Mouse (Mus musculus) hindbrain, embryonic 15.5 days (tissue): Measurements from ENCODE around the gene 4930453N24Rik. TPM values are rescaled to one million over a fixed set of nuclear protein-coding genes. Genes with fewer than 3 reads are reported as not detected.
A peak's percentile ranks its signal among the peaks of the same experiment; 100 is the strongest.

Experiments
- ATAC-seq: fragments of 200-750 bp; cut with Nextera tagmentation; 2 replicates; pipeline ENCODE4 v1.8.0; 2017; ENCODE audit warnings: low read depth, moderate number of reproducible peaks, moderate TSS enrichment; ENCODE audit not compliant: low FRiP score
- H3K27ac ChIP-seq: fragments of 300-500 bp; sonication (generic); replicated peaks from 2 replicates; pipeline ENCODE4 v1.5.1; 2015; ENCODE audit warnings: mild to moderate bottlenecking, inconsistent platforms
- H3K27me3 ChIP-seq: fragments of 300-500 bp; sonication (generic); 2 replicates; pipeline ENCODE4 v1.6.1; 2015; ENCODE audit warnings: control low read depth, inconsistent platforms
- H3K36me3 ChIP-seq: fragments of 300-500 bp; sonication (generic); 2 replicates; pipeline ENCODE4 v1.6.1; 2015; ENCODE audit warnings: control low read depth, inconsistent platforms
- H3K4me1 ChIP-seq: fragments of 300-500 bp; sonication (generic); replicated peaks from 2 replicates; pipeline ENCODE4 v1.6.1; 2015; ENCODE audit warnings: control low read depth, inconsistent platforms
- H3K4me2 ChIP-seq: fragments of 300-500 bp; sonication (generic); 2 replicates; pipeline ENCODE4 v1.6.1; 2015; ENCODE audit warnings: moderate library complexity, mild to moderate bottlenecking, inconsistent platforms
- H3K4me3 ChIP-seq: fragments of 300-500 bp; sonication (generic); 2 replicates; pipeline ENCODE4 v1.5.1; 2015; ENCODE audit warnings: mild to moderate bottlenecking, inconsistent platforms
- H3K9ac ChIP-seq: fragments of 300-500 bp; sonication (generic); 2 replicates; pipeline ENCODE4 v1.6.1; 2015; ENCODE audit warnings: inconsistent platforms
- H3K9me3 ChIP-seq: fragments of 300-500 bp; sonication (generic); 2 replicates; pipeline ENCODE4 v1.6.1; 2016; ENCODE audit warnings: control low read depth, inconsistent platforms
- WGBS: fragments of 180-500 bp; shearing (Covaris S2); methylation state at CpG from one replicate; pipeline ENCODE4 v1.1.7; 2015; 5-methylcytosine and 5-hydroxymethylcytosine counted together
- polyA plus RNA-seq: library from polyadenylated mRNA; unstranded; fragments of >200 nt; fragmentation: Nextera tagmentation; extraction: Ambion mirVana; gene quantifications from 2 replicates; pipeline ENCODE4 v1.2.1, GENCODE M21; 2015

Gene 4930453N24Rik
- polyA plus RNA-seq, 1 experiment from 2014 or later = 17.0 TPM

DNA sequence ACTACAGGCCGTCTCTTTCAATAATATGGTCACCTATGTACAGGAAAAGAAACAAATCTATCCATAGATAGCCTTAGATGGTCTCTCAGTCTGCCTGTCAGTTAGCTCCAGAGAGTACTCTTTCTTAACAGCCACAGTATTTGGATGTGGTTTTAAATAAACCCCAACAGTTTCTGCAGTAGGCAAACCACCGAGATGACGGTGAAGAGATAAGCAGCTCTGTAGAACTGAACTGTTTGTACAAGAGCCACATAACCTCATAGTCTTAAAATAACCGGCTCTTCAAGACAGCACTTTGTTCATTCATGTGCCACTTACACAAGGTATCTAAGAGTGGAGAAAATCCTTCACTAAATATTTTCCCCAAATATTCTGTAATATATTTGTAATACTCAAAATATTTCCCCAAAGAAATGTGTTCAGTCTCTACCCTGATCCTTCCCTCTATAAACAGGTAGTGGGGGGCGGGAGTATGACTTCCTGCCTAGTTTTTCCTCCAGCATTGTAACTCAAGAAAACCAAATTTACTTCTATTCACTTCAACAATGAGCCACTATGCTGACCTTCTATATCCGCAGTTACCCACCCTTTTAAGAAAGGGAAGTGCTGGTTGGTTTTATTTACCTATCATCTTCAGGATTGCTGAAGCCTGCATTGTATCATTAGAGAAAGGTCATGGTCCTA is 12.3 kb downstream of the 4930453N24Rik start:
- Histone ChIP-seq H3K9ac (no peak overlapping the region), H3K27me3 (no peaks in the 10 kb centered on the region), H3K36me3 (peaks cover 13% of the 10 kb centered on the region), H3K27ac (no peak overlapping the region), H3K4me2 (no peak overlapping the region), H3K9me3 (no peaks in the 10 kb centered on the region), H3K4me1 (no peaks in the 10 kb centered on the region), H3K4me3 (no peak overlapping the region)
- no peak for ATAC-seq
- WGBS = 87% methylated on average over 6 of the region's 6 CpGs

DNA sequence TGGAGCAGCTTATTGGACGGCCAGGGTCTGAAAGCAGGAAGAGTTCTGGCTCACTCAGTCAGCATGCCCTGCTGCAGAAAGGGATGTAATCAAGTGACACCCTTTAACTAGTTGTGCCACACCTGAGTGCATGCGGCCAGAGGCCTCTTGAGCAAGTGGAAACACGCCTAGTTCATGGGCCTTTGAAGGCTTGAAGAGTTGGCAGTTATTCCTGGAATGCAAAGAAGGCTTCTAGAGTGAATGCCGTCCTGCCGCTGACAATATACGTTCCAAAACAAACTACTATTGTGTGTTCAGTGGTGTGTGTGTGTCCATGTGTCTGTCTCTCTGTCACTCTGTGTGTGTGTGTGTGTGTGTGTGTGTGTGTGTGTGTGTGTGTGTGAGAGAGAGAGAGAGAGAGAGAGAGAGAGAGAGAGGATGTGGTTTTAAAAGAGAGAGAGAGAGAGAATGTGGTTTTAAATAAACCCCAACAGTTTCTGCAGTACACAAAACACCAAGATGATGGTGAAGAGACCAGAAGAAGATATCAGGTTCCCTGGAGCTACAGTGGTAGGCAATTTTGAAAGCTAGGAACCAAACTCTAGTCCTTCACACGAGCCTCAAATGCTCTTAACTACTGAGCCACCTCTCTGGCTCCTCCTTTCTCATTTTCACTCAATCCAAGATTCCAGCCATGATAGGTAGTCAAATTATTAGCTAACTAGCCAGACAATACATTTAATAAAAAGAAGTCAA is 13.1 kb downstream of the 4930453N24Rik start:
- no peak for ATAC-seq

GRCm38 (mm10) chr16:64756321-64756720 is 14.6 kb downstream of the 4930453N24Rik start:
- no peaks in the 10 kb centered on the region for H3K36me3 ChIP-seq
- no peak overlapping the region for H3K27ac ChIP-seq
- no peaks in the 10 kb centered on the region for H3K27me3 ChIP-seq
- H3K9me3 ChIP-seq = no peaks in the 10 kb centered on the region
- no peak overlapping the region for H3K9ac ChIP-seq
- WGBS = 87% methylated on average over 6 of the region's 6 CpGs
- no peak overlapping the region for H3K4me2 ChIP-seq
- ATAC-seq = no peak
- H3K4me3 ChIP-seq = no peak overlapping the region
- no peaks in the 10 kb centered on the region for H3K4me1 ChIP-seq

More for the DNA sequence above, 13.1 kb downstream of the 4930453N24Rik start:
- no peaks in the 10 kb centered on the region for H3K27me3 ChIP-seq
- no peak overlapping the region for H3K4me3 ChIP-seq
- no peaks in the 10 kb centered on the region for H3K9me3 ChIP-seq
- H3K36me3 ChIP-seq = peaks cover 4% of the 10 kb centered on the region
- 90% methylated on average over 7 of the region's 7 CpGs for WGBS
- no peak overlapping the region for H3K9ac ChIP-seq
- no peak overlapping the region for H3K4me2 ChIP-seq
- H3K4me1 ChIP-seq = no peaks in the 10 kb centered on the region
- H3K27ac ChIP-seq = no peak overlapping the region

GRCm38 (mm10) chr16:64754743-64755139 is 16.2 kb downstream of the 4930453N24Rik start:
- Histone ChIP-seq H3K4me1 (no peaks in the 10 kb centered on the region), H3K27me3 (no peaks in the 10 kb centered on the region), H3K9ac (no peak overlapping the region), H3K4me3 (no peak overlapping the region), H3K9me3 (no peaks in the 10 kb centered on the region), H3K27ac (no peak overlapping the region), H3K4me2 (no peak overlapping the region), H3K36me3 (no peaks in the 10 kb centered on the region)
- peak; percentile 74; the same call in 1 of the 2 replicates for ATAC-seq
- 37% methylated on average over 3 of the region's 3 CpGs for WGBS

DNA sequence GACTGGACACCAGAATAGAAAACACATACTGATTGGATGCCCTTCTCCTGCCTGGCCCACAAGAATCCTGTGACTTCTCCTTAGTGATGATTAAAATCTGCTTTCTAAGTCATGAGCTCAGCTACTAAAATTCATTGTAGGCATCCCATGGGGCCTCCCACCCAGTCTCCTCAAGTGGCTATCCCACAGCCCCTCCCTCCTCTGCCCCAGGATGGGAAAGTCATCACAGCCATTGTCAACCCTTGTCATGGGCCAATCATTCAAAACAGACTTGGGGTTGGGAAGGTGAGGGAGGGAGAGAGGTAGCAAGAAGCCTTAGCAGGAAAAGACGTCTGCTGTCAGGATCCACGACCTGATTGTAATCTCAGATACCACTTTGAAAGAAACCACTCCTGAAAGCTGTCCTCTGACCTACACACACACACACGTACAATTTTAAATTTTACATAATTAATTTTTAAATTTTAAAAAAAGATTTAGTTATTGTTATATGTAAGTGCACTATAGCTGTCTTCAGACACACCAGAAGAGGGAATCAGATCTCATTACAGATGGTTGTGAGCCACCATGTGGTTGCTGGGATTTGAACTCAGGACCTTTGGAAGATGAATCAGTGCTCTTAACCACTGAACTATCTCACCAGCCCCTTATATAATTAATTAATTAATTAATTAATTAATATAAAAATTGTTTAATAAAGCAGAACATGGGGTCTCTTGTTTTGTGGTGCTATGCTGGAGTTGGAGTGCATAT is 16.8 kb downstream of the 4930453N24Rik start:
- 56% methylated on average over 3 of the region's 3 CpGs for WGBS

GRCm38 (mm10) chr16:64748237-64748636 is 22.7 kb downstream of the 4930453N24Rik start:
- H3K4me3 ChIP-seq = no peak overlapping the region
- no peak overlapping the region for H3K4me2 ChIP-seq
- ATAC-seq = no peak; the same call in 1 of the 2 replicates
- no peak overlapping the region for H3K9ac ChIP-seq
- 9% methylated on average over 10 of the region's 10 CpGs for WGBS
- no peaks in the 10 kb centered on the region for H3K36me3 ChIP-seq
- no peaks in the 10 kb centered on the region for H3K4me1 ChIP-seq
- no peaks in the 10 kb centered on the region for H3K9me3 ChIP-seq
- no peaks in the 10 kb centered on the region for H3K27me3 ChIP-seq
- no peak overlapping the region for H3K27ac ChIP-seq

More for the DNA sequence above, 16.8 kb downstream of the 4930453N24Rik start:
- Histone ChIP-seq H3K4me3 (no peak overlapping the region), H3K27me3 (no peaks in the 10 kb centered on the region), H3K9me3 (no peaks in the 10 kb centered on the region), H3K27ac (no peak overlapping the region), H3K36me3 (no peaks in the 10 kb centered on the region), H3K9ac (no peak overlapping the region), H3K4me1 (no peaks in the 10 kb centered on the region), H3K4me2 (no peak overlapping the region)
- ATAC-seq = no peak

DNA sequence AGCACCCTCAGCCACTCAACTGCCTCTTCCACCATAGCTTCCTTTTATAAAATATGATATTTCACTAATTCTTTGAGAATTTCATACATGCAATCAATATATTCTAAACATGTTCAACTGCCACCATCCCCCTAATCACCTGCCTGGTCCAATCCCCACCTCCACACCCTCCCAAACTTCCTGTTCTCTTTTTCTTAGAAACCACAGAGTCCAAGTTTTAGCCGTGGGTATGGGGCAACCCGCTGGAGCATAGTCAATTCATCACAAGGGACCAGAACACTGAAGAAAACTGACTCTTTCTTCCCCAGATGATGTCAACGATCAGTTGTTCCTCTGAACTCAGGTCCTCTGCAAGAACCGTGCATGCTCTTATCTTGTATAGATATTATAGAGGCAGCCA is 25.9 kb downstream of the 4930453N24Rik start:
- Histone ChIP-seq H3K4me1 (no peaks in the 10 kb centered on the region), H3K27ac (no peak overlapping the region), H3K9ac (no peak overlapping the region), H3K27me3 (no peaks in the 10 kb centered on the region), H3K4me3 (no peak overlapping the region), H3K36me3 (no peaks in the 10 kb centered on the region), H3K4me2 (no peak overlapping the region), H3K9me3 (no peaks in the 10 kb centered on the region)
- WGBS = 95% methylated on average over 4 of the region's 4 CpGs
- no peak for ATAC-seq

DNA sequence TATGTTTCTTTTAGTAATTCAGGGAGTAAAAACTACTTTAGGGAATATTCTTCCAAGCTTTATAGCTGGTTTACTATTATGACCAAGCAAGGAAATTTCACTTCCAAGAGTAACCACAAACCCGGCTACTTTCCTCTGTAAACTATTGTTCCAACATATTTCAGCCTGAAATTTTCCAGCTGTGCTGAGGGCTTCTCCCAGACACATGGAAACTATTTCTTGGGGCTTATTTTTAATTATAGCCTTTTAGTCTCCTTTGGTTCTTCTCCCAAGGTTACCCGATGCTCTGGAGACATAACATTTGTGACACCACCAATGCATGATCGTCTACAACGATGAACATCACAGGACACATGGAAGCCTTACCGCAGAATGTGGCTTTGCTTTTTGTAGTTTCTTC is 33.7 kb downstream of the 4930453N24Rik start:
- Histone ChIP-seq H3K27me3 (no peaks in the 10 kb centered on the region), H3K4me3 (no peak overlapping the region), H3K4me1 (no peaks in the 10 kb centered on the region), H3K9ac (no peak overlapping the region), H3K36me3 (no peaks in the 10 kb centered on the region), H3K4me2 (no peak overlapping the region), H3K27ac (no peak overlapping the region), H3K9me3 (no peaks in the 10 kb centered on the region)
- no peak for ATAC-seq
- 93% methylated on average over 5 of the region's 5 CpGs for WGBS

DNA sequence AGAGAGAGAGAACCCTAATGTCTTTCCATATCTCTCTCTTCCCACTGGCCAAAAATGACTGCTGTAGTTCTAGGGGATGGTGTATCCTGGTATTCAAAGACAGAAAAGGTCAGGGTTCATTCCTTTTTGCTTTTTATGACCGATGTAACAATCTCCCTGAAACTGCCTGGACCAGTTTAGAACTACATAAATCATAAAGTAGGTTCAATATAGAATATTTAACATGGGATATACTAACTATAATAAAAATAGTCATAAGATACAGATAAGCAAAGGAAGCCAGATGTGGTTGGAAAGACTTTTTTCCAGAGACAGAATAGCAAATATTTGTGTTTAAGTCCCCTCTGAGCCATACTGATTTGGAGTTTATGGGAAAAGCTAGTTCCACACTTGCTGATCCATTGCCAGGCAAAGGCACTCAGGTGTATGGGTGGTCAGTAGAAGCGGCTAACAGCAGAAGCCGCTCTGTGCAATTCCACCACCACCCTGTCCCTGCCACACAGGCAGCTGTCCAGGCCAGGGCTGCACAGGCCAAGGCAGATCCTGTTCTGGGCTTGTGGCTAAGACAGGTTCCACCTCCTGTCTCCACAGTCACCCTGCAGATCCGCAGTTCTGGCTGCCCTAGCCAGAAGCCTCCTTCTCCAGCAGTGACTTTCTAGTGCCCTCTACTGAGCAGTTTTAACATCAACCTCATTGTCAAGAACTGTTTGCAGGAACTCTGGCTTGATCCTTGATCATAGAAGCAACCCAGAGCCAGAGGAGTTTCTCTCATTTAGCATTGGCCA is 47.5 kb downstream of the 4930453N24Rik start:
- Histone ChIP-seq H3K9me3 (no peaks in the 10 kb centered on the region), H3K27ac (no peak overlapping the region), H3K9ac (no peak overlapping the region), H3K4me2 (no peak overlapping the region), H3K27me3 (no peaks in the 10 kb centered on the region), H3K4me3 (no peak overlapping the region), H3K4me1 (no peaks in the 10 kb centered on the region), H3K36me3 (no peaks in the 10 kb centered on the region)
- peak; percentile 91 for ATAC-seq
- WGBS = 51% methylated on average over 4 of the region's 4 CpGs

- H3K4me2 ChIP-seq = no peak overlapping the region
- H3K27me3 ChIP-seq = no peaks in the 10 kb centered on the region
- no peaks in the 10 kb centered on the region for H3K9me3 ChIP-seq
- H3K4me1 ChIP-seq = no peaks in the 10 kb centered on the region
- ATAC-seq = no peak
- H3K9ac ChIP-seq = no peak overlapping the region
- no peak overlapping the region for H3K4me3 ChIP-seq
- WGBS = 66% methylated on average over 5 of the region's 5 CpGs
- no peak overlapping the region for H3K27ac ChIP-seq
- H3K36me3 ChIP-seq = no peaks in the 10 kb centered on the region
These were observed 49.4 kb downstream of the 4930453N24Rik start for GRCm38 (mm10) chr16:64721542-64721941.

DNA sequence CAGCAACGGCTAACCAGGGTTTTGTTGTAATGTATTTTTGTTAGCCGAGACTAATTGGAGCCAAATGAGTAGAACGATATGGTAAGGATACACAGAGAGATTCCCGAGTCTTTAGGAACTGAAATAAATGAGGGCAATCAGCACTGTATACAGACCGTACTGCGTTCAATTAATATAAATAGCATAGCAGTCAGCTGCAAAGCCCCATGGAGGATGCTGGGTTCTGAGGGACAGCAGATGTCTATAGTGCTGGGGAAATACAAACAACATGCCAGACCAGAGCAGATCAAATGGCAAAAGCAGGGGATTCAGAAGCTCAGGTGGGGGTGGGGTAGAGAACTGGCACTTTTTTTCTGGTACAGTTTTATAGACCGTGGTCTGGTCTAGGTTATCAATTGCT is 51.9 kb downstream of the 4930453N24Rik start:
- Histone ChIP-seq H3K9me3 (no peaks in the 10 kb centered on the region), H3K4me2 (no peak overlapping the region), H3K36me3 (no peaks in the 10 kb centered on the region), H3K9ac (no peak overlapping the region), H3K27me3 (no peaks in the 10 kb centered on the region), H3K4me1 (no peaks in the 10 kb centered on the region), H3K27ac (no peak overlapping the region), H3K4me3 (no peak overlapping the region)
- no peak for ATAC-seq
- WGBS = 52% methylated on average over 7 of the region's 7 CpGs
